Mouse (Mus musculus) intestine, postnatal 0 days (tissue): Measurements from ENCODE around the gene Maff. TPM values are rescaled to one million over a fixed set of nuclear protein-coding genes. Genes with fewer than 3 reads are reported as not detected.

Experiments used
- ATAC-seq: fragments of 200-750 bp; cut with Nextera tagmentation; 2 replicates; pipeline ENCODE4 v1.8.0; 2017; ENCODE audit warnings: mild to moderate bottlenecking, moderate TSS enrichment, moderate library complexity
- H3K27ac ChIP-seq: fragments of 300-500 bp; sonication (generic); 2 replicates; pipeline ENCODE4 v1.5.1; 2014; ENCODE audit warnings: mild to moderate bottlenecking, low read depth, low read length, moderate library complexity
- H3K27me3 ChIP-seq: fragments of 300-500 bp; sonication (generic); replicated peaks from 2 replicates; pipeline ENCODE4 v1.6.1; 2014; ENCODE audit warnings: low read length, mixed read lengths; ENCODE audit not compliant: control insufficient read depth, insufficient read depth
- H3K36me3 ChIP-seq: fragments of 300-500 bp; sonication (generic); 2 replicates; pipeline ENCODE4 v1.6.1; 2014; ENCODE audit warnings: mild to moderate bottlenecking, moderate library complexity; ENCODE audit not compliant: control insufficient read depth, insufficient read depth
- H3K4me1 ChIP-seq: fragments of 300-500 bp; sonication (generic); replicated peaks from 2 replicates; pipeline ENCODE4 v1.6.1; 2014; ENCODE audit warnings: antibody characterized with exemption, low read length, mixed read lengths; ENCODE audit not compliant: control insufficient read depth, insufficient read depth
- H3K4me2 ChIP-seq: fragments of 300-500 bp; sonication (generic); replicated peaks from 2 replicates; pipeline ENCODE4 v1.6.1; 2014; ENCODE audit warnings: low read depth, mild to moderate bottlenecking, moderate library complexity
- H3K4me3 ChIP-seq: fragments of 300-500 bp; sonication (generic); 2 replicates; pipeline ENCODE4 v1.5.1; 2014; ENCODE audit warnings: low read depth, low read length
- H3K9ac ChIP-seq: fragments of 300-500 bp; sonication (generic); 2 replicates; pipeline ENCODE4 v1.6.1; 2014; ENCODE audit warnings: mild to moderate bottlenecking, low read depth, low read length
- H3K9me3 ChIP-seq: fragments of 300-500 bp; sonication (generic); 2 replicates; pipeline ENCODE4 v1.6.1; 2016; ENCODE audit warnings: mixed run types; ENCODE audit not compliant: control insufficient read depth
- CTCF ChIP-seq: sonication (generic); IDR thresholded peaks from 2 replicates; pipeline ENCODE4 v1.5.1; 2016; ENCODE audit warnings: low read depth, mild to moderate bottlenecking, control low read depth, antibody characterized with exemption, moderate library complexity
- WGBS: fragments of 180-500 bp; shearing (Covaris S2); extraction: QIAGEN DNeasy Blood & Tissue Kit; methylation state at CpG from one replicate; pipeline ENCODE4 v1.1.7; 2014; 5-methylcytosine and 5-hydroxymethylcytosine counted together
- polyA plus RNA-seq: library from polyadenylated mRNA; unstranded; fragments of >200 nt; fragmentation: Nextera tagmentation; extraction: Ambion mirVana; gene quantifications from 2 replicates; pipeline ENCODE4 v1.2.1, GENCODE M21; 2015

The Maff gene
- polyA plus RNA-seq, 1 experiment from 2014 or later = 6.6 TPM

DNA sequence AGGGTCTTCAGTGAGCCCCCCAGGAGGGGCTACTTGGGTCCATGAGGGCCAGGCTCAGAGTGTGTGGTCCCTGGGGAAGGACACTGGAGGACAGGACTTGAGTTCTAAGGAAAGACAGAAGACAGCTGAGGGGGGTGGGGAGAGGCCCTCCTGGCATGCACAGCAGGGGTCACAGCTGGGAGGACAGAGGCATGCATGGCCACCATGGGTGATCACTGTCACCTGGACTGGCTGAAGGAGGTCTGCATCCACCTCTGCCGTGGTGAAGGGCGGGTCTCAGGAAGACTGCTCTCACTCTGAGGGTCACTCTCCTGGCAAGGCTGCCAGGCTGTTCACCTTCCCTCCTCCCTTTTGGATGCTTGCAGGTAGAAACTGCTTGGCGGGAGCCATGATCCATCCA, 22.0 kb upstream of the Maff start:
- H3K27me3 ChIP-seq = no peaks in the 10 kb centered on the region
- ATAC-seq = no peak
- TF ChIP-seq CTCF = no peak
- H3K9ac ChIP-seq = no peak overlapping the region
- H3K9me3 ChIP-seq = no peaks in the 10 kb centered on the region
- no peak overlapping the region; the same call in 1 of the 2 replicates for H3K27ac ChIP-seq
- H3K4me1 ChIP-seq = peaks cover 28% of the 10 kb centered on the region
- WGBS = 76% methylated on average over 3 of the region's 3 CpGs
- H3K4me3 ChIP-seq = no peak overlapping the region
- no peaks in the 10 kb centered on the region; the same call in 1 of the 2 replicates for H3K36me3 ChIP-seq
- H3K4me2 ChIP-seq = no peak overlapping the region

DNA sequence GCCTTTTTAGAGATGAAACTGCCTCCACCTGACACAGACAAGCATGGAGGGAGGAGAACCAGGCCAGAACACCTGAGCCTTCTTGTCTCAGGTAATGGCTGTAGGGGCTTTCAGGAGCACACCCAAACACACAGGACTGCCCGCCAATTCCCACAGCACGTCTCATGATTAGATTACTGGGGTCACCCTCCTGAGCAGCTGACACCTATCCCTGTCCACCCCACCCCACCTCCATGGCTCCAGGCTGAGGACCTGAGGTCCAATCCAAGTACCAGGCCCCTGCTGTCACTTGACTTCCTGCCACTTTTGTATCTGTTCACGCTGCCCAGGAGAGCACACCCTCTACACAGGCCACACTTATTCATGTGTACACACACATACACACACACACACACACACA, 20.7 kb upstream of the Maff start:
- H3K27ac ChIP-seq = no peak overlapping the region

DNA sequence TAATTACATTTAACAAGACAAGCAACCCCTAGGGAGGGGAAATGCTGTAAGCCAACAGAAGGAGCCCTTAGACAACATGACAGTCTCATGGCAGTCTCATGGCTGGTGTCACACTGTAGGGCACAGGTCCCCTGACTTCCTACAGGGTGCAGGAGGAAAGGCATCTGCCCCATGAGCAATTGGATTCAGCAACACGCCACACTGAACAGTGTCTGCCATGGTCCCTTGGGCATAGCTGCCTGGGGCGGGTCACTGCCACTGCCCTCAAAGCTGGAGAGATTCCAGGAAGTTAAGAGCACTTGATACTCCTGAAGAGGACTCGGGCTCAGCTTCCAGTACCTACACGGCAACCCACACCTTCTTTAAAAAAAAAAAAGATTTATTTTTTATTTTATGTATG, 20.2 kb upstream of the Maff start:
- 33% methylated on average over 4 of the region's 4 CpGs for WGBS
- Histone ChIP-seq H3K9ac (peak overlapping the region; percentile 17; the same call in 1 of the 2 replicates), H3K27me3 (no peaks in the 10 kb centered on the region), H3K9me3 (no peaks in the 10 kb centered on the region), H3K4me1 (peaks cover 28% of the 10 kb centered on the region), H3K4me3 (no peak overlapping the region), H3K36me3 (no peaks in the 10 kb centered on the region), H3K4me2 (peak overlapping the region; percentile 87), H3K27ac (peak overlapping the region; percentile 96)
- no peak for TF ChIP-seq CTCF
- ATAC-seq = no peak

More for the DNA sequence above, 20.7 kb upstream of the Maff start:
- Histone ChIP-seq H3K4me2 (peak overlapping the region; percentile 87; the same call in 1 of the 2 replicates), H3K36me3 (no peaks in the 10 kb centered on the region), H3K9me3 (no peaks in the 10 kb centered on the region), H3K4me3 (no peak overlapping the region), H3K9ac (peak overlapping the region; percentile 17; the same call in 1 of the 2 replicates), H3K27me3 (no peaks in the 10 kb centered on the region), H3K4me1 (peaks cover 28% of the 10 kb centered on the region)
- no peak for TF ChIP-seq CTCF
- 47% methylated on average over 3 of the region's 3 CpGs for WGBS
- no peak for ATAC-seq

DNA sequence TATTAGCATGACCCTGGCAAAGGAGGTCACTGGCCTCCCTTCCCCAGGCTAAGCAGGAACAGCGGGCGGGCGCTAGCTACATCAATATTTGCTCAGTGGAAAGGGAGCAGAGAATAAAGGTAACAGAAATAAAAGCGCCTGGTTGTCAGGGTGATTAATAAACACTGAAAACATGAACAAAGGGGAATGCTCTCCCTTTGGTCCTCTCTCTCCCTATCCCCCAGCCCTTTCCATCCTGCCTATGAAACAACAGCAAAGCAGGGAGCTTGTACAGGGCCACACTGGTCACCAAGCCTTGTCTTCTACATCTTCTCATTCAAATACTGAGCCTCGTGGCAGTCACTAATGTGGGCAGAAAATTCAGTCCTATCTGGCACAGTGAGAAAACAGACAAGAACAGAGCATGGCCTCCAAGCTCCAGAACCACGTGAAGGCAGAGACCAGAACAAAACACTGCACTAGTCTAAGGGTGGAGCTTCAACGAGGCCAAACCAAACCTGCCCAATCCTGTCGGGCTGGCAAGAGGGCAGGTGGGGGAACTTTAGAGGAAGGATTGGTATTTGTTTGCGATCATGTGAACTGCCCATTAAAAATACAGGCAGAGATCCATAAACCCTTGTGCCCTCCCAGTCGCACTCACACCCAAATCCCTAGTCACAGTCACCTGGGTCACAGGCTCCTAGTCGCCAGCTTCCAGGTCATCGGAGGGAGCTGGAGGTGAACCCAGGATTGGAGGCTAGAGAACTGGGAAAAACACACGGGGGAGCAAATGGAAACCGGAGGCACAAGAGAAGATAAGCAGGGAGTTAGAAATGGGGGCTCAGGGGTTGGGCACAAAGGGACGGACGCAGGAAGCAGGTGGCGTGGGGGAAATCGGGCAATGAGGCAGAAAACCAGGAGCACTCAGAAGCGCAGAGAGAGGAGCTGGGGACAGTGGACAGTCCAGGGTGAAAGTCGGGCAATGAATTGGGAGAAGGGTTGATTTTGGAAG, 19.2 kb upstream of the Maff start:
- peaks cover 26% of the 10 kb centered on the region for H3K4me1 ChIP-seq
- H3K4me3 ChIP-seq = peak overlapping the region; percentile 58
- H3K9ac ChIP-seq = peak overlapping the region; percentile 72
- H3K9me3 ChIP-seq = no peaks in the 10 kb centered on the region
- peak overlapping the region; percentile 87 for H3K4me2 ChIP-seq
- 8% methylated on average over 20 of the region's 20 CpGs for WGBS
- no peak for TF ChIP-seq CTCF
- no peaks in the 10 kb centered on the region for H3K27me3 ChIP-seq
- H3K27ac ChIP-seq = peak overlapping the region; percentile 96
- ATAC-seq = peak; percentile 26
- no peaks in the 10 kb centered on the region for H3K36me3 ChIP-seq

DNA sequence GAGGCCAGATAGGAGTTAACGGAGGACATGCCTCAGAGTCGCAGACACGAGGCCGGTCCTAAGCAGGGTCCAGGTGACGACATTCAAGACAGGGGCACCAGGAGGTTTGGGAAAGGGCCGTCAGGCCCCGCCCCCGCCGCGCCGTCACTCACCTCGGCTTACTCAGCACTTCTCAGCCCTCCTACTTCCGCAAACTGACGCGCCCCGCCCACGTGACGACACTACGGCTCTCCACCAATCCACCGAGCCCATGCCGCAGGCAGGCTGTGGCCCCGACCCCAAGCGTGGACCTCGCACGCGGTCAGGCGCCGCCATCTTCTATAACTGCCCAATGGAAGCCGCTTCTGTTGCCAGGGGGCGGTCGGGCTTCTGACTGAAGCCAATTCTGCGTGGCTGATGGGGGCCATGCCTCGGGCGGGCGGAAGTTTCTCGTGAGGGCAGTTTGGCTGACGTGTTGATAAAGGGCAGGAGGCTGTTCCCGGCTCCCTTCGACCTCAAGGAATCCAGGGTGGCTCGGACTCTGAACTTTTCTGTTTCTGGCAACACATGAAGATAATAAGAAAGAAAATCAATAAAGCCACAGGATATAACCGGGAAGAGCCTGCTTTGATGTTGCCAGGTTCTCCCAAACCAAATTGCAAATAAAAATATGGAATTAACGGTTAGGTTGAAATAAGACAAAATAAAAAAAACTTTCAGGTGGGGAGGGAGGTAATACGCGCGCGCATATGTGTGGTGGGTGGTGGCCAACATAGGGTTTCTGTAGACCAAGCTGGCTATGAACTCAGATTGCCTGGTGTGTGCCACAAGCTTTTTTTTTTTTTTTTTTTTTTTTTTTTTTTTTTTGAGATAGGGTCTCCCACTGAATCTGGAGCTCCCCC, 18.1 kb upstream of the Maff start, which contains the start of gene Pla2g6:
Gene Pla2g6 (minus strand): TSS at position 333 of the 881 bp plus-strand sequence.
- Histone ChIP-seq H3K9ac (peak within 1 kb of the TSS; percentile 72), H3K9me3 (no peaks in the 10 kb centered on the region), H3K27ac (peak within 1 kb of the TSS; percentile 96), H3K4me2 (peak within 1 kb of the TSS; percentile 87), H3K4me1 (peaks cover 18% of the 10 kb centered on the region), H3K27me3 (no peaks in the 10 kb centered on the region), H3K36me3 (no peaks in the 10 kb centered on the region), H3K4me3 (peak within 1 kb of the TSS; percentile 58)
- WGBS = 1% methylated on average over 46 of the region's 46 CpGs
- 0 out of 2 replicates have a peak, but pooled peaks have one; percentile 30 for TF ChIP-seq CTCF
- ATAC-seq = peak; percentile 95

DNA sequence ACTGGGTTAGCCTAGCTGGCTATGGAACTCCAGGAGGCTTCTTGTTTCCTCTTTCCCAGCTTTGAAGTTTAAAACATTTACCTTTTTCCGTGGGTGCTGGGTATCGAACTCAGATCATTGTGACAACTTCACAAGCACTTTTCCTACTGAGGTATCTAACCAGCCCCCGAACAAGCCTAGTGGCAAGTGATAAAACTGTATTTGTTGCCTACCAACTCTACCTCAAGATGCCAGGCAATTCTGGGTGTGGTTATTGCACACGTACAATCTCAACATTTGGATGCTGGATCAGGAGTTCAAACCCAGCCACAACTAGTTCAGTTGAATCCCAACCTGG, 17.5 kb upstream of the Maff start:
- H3K27ac ChIP-seq = peak overlapping the region; percentile 96
- H3K9me3 ChIP-seq = no peaks in the 10 kb centered on the region
- WGBS = 69% methylated on average over 4 of the region's 4 CpGs
- no peaks in the 10 kb centered on the region for H3K27me3 ChIP-seq
- ATAC-seq = no peak
- no peak overlapping the region for H3K9ac ChIP-seq
- no peak for TF ChIP-seq CTCF
- no peak overlapping the region for H3K4me3 ChIP-seq
- peak overlapping the region; percentile 87 for H3K4me2 ChIP-seq
- peaks cover 12% of the 10 kb centered on the region; the same call in 1 of the 2 replicates for H3K4me1 ChIP-seq
- H3K36me3 ChIP-seq = no peaks in the 10 kb centered on the region
